Mouse (Mus musculus) midbrain, embryonic 14.5 days (tissue): Measurements from ENCODE around the gene Wls. TPM values are rescaled to one million over a fixed set of nuclear protein-coding genes. Genes with fewer than 3 reads are reported as not detected.

Experiments
- ATAC-seq: fragments of 200-750 bp; cut with Nextera tagmentation; 2 replicates; pipeline ENCODE4 v1.8.0; 2017; ENCODE audit warnings: moderate number of reproducible peaks, moderate library complexity; ENCODE audit not compliant: low FRiP score, low TSS enrichment
- DNase-seq: peaks from one replicate; pipeline ENCODE4 v3.0.0-alpha.2; 2015
- H3K27ac ChIP-seq: fragments of 300-500 bp; sonication (generic); replicated peaks from 2 replicates; pipeline ENCODE4 v1.5.1; 2014; ENCODE audit warnings: mild to moderate bottlenecking, low read depth, low read length, moderate library complexity
- H3K27me3 ChIP-seq: fragments of 300-500 bp; sonication (generic); 2 replicates; pipeline ENCODE4 v1.6.1; 2014; ENCODE audit warnings: low read length, control low read depth, mixed read lengths; ENCODE audit not compliant: control insufficient read depth, insufficient read depth
- H3K36me3 ChIP-seq: fragments of 300-500 bp; sonication (generic); 2 replicates; pipeline ENCODE4 v1.6.1; 2014; ENCODE audit warnings: low read length, control low read depth; ENCODE audit not compliant: control insufficient read depth, insufficient read depth
- H3K4me1 ChIP-seq: fragments of 300-500 bp; sonication (generic); 2 replicates; pipeline ENCODE4 v1.6.1; 2014; ENCODE audit warnings: mild to moderate bottlenecking, antibody characterized with exemption, low read length, control low read depth; ENCODE audit not compliant: control insufficient read depth, insufficient read depth
- H3K4me2 ChIP-seq: fragments of 300-500 bp; sonication (generic); 2 replicates; pipeline ENCODE4 v1.6.1; 2014; ENCODE audit warnings: mild to moderate bottlenecking, low read length, moderate library complexity
- H3K4me3 ChIP-seq: fragments of 300-500 bp; sonication (generic); replicated peaks from 2 replicates; pipeline ENCODE4 v1.5.1; 2014; ENCODE audit warnings: low read depth, low read length
- H3K9ac ChIP-seq: fragments of 300-500 bp; sonication (generic); replicated peaks from 2 replicates; pipeline ENCODE4 v1.6.1; 2014; ENCODE audit warnings: mild to moderate bottlenecking, low read length, moderate library complexity
- H3K9me3 ChIP-seq: fragments of 300-500 bp; sonication (generic); 2 replicates; pipeline ENCODE4 v1.6.1; 2016; ENCODE audit warnings: low read length, control low read depth, mixed read lengths; ENCODE audit not compliant: control insufficient read depth
- WGBS: fragments of 180-500 bp; shearing (Covaris S2); extraction: QIAGEN DNeasy Blood & Tissue Kit; methylation state at CpG from one replicate; pipeline ENCODE4 v1.1.7; 2014; 5-methylcytosine and 5-hydroxymethylcytosine counted together
- polyA plus RNA-seq: library from polyadenylated mRNA; unstranded; fragments of >200 nt; fragmentation: Nextera tagmentation; extraction: Ambion mirVana; gene quantifications from 2 replicates; pipeline ENCODE4 v1.2.1, GENCODE M21; 2014

Wls gene
- polyA plus RNA-seq, 1 experiment from 2014 or later = 104 TPM

DNA sequence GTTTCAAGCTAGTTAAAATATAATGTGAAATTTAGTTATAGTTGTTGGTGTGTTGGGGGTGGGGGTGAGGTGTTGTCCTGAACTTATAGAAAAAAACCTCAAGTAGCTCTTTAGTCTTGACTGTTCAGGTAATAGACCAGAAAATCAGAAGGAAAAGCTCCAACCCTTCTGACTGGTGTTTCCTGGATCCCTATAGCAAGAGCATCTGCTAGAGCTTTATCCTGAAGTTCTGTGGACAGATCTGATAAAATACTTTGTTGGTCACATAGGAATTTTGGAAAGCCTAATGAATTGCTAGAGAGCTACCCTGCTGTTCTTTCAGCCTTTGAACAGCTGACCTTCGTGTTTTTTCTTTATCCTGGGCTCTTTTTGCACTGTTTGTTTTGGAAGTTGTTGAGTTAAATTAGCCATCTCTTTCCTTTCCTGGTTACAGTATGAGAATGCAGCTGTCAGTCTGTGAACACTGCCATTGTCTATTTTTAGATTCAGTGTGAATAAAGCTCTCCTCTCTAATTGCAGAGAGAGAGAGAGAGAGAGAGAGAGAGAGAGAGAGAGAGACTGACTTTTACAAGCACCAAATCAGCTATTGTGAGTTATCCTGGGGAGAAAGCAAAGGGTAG is 46.4 kb downstream of the Wls start:
- no peak overlapping the region for H3K9ac ChIP-seq
- H3K27ac ChIP-seq = peak overlapping the region; percentile 61
- no peaks in the 10 kb centered on the region for H3K27me3 ChIP-seq
- WGBS = 0% methylated on average over 1 of the region's 1 CpGs
- H3K9me3 ChIP-seq = no peaks in the 10 kb centered on the region
- H3K36me3 ChIP-seq = no peaks in the 10 kb centered on the region
- ATAC-seq (0 out of 2 replicates have a peak, but pooled peaks have one; percentile 19), DNase-seq (peak; percentile 45)
- no peak overlapping the region for H3K4me3 ChIP-seq
- no peak overlapping the region; the same call in 1 of the 2 replicates for H3K4me2 ChIP-seq
- peaks cover 9% of the 10 kb centered on the region for H3K4me1 ChIP-seq

- Histone ChIP-seq H3K27ac (no peak overlapping the region), H3K9ac (no peak overlapping the region), H3K36me3 (no peaks in the 10 kb centered on the region), H3K27me3 (no peaks in the 10 kb centered on the region), H3K4me2 (no peak overlapping the region), H3K9me3 (no peaks in the 10 kb centered on the region), H3K4me1 (peaks cover under 1% of the 10 kb centered on the region), H3K4me3 (no peak overlapping the region)
- DNase-seq = no peak
- 82% methylated on average over 5 of the region's 5 CpGs for WGBS
- ATAC-seq = no peak
Measured at GRCm38 (mm10) chr3:159890176-159891056, 50.9 kb downstream of the Wls start.

DNA sequence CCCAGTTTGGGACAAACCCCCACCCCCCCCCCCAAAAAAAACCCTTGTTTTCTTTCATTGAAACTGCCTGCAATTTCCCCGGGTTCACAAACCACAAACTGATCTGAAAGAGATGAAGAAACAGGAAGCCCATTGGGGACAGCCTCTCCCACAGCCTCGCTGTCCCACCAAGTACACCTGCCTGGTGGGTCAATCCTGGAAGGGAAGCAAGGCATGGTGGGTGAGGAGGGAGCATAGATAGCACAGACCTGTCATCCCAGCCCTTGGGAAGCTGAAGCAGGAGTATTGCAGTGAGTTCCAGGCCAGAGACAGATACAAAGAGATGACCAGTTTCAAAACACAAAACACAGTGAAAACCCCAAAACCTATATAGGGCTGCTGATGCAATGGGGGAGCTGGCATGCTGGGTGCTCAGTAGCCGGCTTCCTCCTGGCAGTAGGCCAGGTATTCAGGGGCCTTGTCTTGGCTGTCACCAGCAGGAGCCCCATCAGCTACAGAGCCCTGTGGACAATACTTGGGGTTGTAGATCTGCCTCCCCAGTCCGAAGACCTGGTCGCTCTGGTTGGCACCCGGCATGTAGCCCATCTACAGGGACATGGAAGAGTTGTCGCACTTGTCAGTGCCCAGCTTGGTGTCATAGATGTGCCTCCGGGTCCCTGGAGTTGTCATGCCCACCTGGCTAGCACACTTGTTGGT is 51.7 kb downstream of the Wls start:
- Histone ChIP-seq H3K36me3 (no peaks in the 10 kb centered on the region), H3K4me2 (no peak overlapping the region), H3K27ac (no peak overlapping the region), H3K27me3 (no peaks in the 10 kb centered on the region), H3K4me1 (no peaks in the 10 kb centered on the region), H3K4me3 (no peak overlapping the region), H3K9ac (no peak overlapping the region), H3K9me3 (no peaks in the 10 kb centered on the region)
- no peak for DNase-seq
- ATAC-seq = no peak
- 95% methylated on average over 8 of the region's 8 CpGs for WGBS

DNA sequence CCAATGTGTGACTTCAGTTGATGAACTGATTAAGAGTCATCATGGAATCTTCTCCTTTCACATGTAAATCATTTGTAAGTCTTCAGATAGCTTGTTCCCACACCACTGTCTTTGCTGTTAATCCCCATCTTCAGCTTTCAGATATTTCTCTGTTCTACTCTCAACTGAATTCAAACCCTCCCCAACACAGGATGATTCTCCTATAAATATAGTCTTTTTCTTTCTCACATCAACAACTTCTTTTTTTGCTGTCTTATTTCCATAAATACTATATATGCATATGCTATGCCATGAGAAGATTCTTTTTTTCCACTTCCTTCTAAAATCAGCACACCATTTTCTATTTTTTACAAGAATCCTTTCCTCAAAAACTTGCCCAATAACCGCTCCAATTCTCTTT is 67.9 kb downstream of the Wls start:
- WGBS = 100% methylated on average over 1 of the region's 1 CpGs
- Histone ChIP-seq H3K4me3 (no peak overlapping the region), H3K9me3 (no peaks in the 10 kb centered on the region), H3K4me2 (no peak overlapping the region), H3K36me3 (0 out of 2 replicates have a peak, but pooled peaks cover 3% of the 10 kb centered on the region), H3K9ac (no peak overlapping the region), H3K27ac (no peak overlapping the region), H3K27me3 (no peaks in the 10 kb centered on the region), H3K4me1 (no peaks in the 10 kb centered on the region)
- ATAC-seq = no peak
- DNase-seq = no peak

- no peak overlapping the region for H3K27ac ChIP-seq
- no peak overlapping the region for H3K4me3 ChIP-seq
- ATAC-seq (no peak), DNase-seq (no peak)
- 93% methylated on average over 2 of the region's 2 CpGs for WGBS
- H3K27me3 ChIP-seq = no peaks in the 10 kb centered on the region
- no peaks in the 10 kb centered on the region for H3K4me1 ChIP-seq
- no peaks in the 10 kb centered on the region for H3K9me3 ChIP-seq
- no peak overlapping the region for H3K4me2 ChIP-seq
- no peak overlapping the region for H3K9ac ChIP-seq
- no peaks in the 10 kb centered on the region for H3K36me3 ChIP-seq
Measured at GRCm38 (mm10) chr3:159917328-159918090, 78.0 kb downstream of the Wls start.

Other genes starting within 250 kb of the Wls start
- 0.17 TPM in 1 of 2 replicates, not detected in the other for gene Rpe65, start 240.5 kb upstream of the Wls start, polyA plus RNA-seq